Mouse (Mus musculus): Measurements from ENCODE around the gene Tpd52l2. TPM values are rescaled to one million over a fixed set of nuclear protein-coding genes. Genes with fewer than 3 reads are reported as not detected.

Gene Tpd52l2
- total and polyA plus RNA-seq, 2 experiments from 2014 or later = 58.2 to 103 TPM

DNA sequence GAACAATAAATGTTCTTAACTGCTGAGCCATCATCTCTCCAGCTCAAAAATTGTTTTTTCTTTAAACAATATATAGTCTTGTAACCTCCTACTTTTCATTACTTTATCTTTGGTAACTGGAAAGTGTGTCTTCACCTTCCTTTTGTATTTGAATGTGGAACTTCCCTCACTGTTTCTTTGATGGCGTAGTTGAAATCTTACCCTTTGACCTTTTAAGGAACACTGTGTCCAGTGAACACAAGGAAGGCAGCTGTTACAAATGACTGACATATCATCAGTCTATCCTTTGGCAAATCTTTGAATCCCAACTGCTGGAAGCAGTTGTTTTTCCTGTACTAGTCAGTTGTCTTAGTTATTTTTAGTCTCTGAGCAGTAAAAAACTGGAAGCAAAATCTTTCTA, 32.1 kb downstream of the Tpd52l2 start:
- H3K36me3 ChIP-seq (replicated peaks; ENCODE audit: control insufficient read depth, insufficient read depth, low read length) = peaks cover 4% of the 10 kb centered on the region
- DNase-seq (ENCODE audit: low spot score) (no peak), ATAC-seq (ENCODE audit: insufficient read depth, low read depth) (no peak)
- no peaks in the 10 kb centered on the region for H3K27me3 ChIP-seq (ENCODE audit: control insufficient read depth, insufficient read depth, low read length)
- no peaks in the 10 kb centered on the region; the same call in 1 of the 2 replicates for H3K4me1 ChIP-seq (ENCODE audit: control insufficient read depth, insufficient read depth)
- H3K4me2 ChIP-seq (ENCODE audit: low read depth, low read length) = no peak overlapping the region
- H3K27ac ChIP-seq (ENCODE audit: low read depth) = no peak overlapping the region
- H3K9ac ChIP-seq (replicated peaks; ENCODE audit: low read depth, low read length) = no peak overlapping the region
- 88% methylated on average over 1 of the region's 1 CpGs for WGBS
- H3K4me3 ChIP-seq (ENCODE audit: low read depth, low read length) = no peak overlapping the region
- 0 out of 2 replicates have a peak, but pooled peaks cover 5% of the 10 kb centered on the region for H3K9me3 ChIP-seq (replicated peaks; ENCODE audit: control insufficient read depth, low read length)
- TF ChIP-seq EP300 (IDR thresholded peaks at IDR 0.05; ENCODE audit: low read depth) (no peak), CTCF (IDR thresholded peaks at IDR 0.05; ENCODE audit: low read depth) (no peak)

DNA sequence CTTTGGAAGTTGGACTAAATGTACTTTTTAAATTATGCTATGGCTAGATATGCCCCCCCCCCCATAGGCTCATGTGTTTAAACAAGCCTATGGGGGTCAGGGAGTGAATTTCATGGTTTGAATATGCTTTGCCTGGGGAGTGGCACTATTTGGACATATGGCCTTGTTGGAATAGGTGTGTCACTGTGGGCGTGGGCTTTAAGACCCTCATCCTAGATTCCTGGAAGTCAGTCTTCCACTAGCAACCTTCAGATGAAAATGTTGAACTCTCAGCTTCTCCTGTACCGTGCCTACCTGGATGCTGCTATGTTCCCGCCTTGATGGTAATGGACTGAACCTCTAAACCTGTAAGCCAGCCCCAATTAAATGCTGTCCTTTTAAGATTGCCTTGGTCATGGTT, 35.6 kb downstream of the Tpd52l2 start:
- Histone ChIP-seq H3K9me3 (replicated peaks; ENCODE audit: control insufficient read depth, low read length) (0 out of 2 replicates have a peak, but pooled peaks cover 5% of the 10 kb centered on the region), H3K9ac (replicated peaks; ENCODE audit: low read depth, low read length) (no peak overlapping the region), H3K36me3 (replicated peaks; ENCODE audit: control insufficient read depth, insufficient read depth, low read length) (peaks cover 4% of the 10 kb centered on the region), H3K4me2 (ENCODE audit: low read depth, low read length) (no peak overlapping the region), H3K27ac (ENCODE audit: low read depth) (no peak overlapping the region), H3K27me3 (ENCODE audit: control insufficient read depth, insufficient read depth, low read length) (no peaks in the 10 kb centered on the region), H3K4me1 (ENCODE audit: control insufficient read depth, insufficient read depth) (peaks cover 2% of the 10 kb centered on the region; the same call in 1 of the 2 replicates), H3K4me3 (ENCODE audit: low read depth, low read length) (no peak overlapping the region)
- ATAC-seq (ENCODE audit: insufficient read depth, low read depth) (no peak), DNase-seq (ENCODE audit: low spot score) (no peak)
- TF ChIP-seq CTCF (IDR thresholded peaks at IDR 0.05; ENCODE audit: low read depth) (no peak), EP300 (IDR thresholded peaks at IDR 0.05; ENCODE audit: low read depth) (no peak)
- 94% methylated on average over 3 of the region's 3 CpGs for WGBS

GRCm38 (mm10) chr2:181536410-181536809, 39.5 kb downstream of the Tpd52l2 start:
- 76% methylated on average over 2 of the region's 2 CpGs for WGBS
- 0 out of 2 replicates have a peak overlapping the region, but pooled peaks have one; percentile 15 for H3K27ac ChIP-seq (ENCODE audit: low read depth)
- 0 out of 2 replicates have a peak, but pooled peaks cover 4% of the 10 kb centered on the region for H3K36me3 ChIP-seq (replicated peaks; ENCODE audit: control insufficient read depth, insufficient read depth, low read length)
- H3K9ac ChIP-seq (replicated peaks; ENCODE audit: low read depth, low read length) = no peak overlapping the region
- H3K4me1 ChIP-seq (ENCODE audit: control insufficient read depth, insufficient read depth) = peaks cover 8% of the 10 kb centered on the region; the same call in 1 of the 2 replicates
- no peaks in the 10 kb centered on the region for H3K9me3 ChIP-seq (replicated peaks; ENCODE audit: control insufficient read depth, low read length)
- no peak for ATAC-seq (ENCODE audit: insufficient read depth, low read depth)
- TF ChIP-seq EP300 (IDR thresholded peaks at IDR 0.05; ENCODE audit: low read depth) = no peak
- no peak for TF ChIP-seq CTCF (IDR thresholded peaks at IDR 0.05; ENCODE audit: low read depth)
- no peak overlapping the region for H3K4me3 ChIP-seq (ENCODE audit: low read depth, low read length)
- no peak overlapping the region for H3K4me2 ChIP-seq (ENCODE audit: low read depth, low read length)
- no peak for DNase-seq (ENCODE audit: low spot score)
- H3K27me3 ChIP-seq (ENCODE audit: control insufficient read depth, insufficient read depth, low read length) = no peaks in the 10 kb centered on the region

- Histone ChIP-seq H3K27me3 (ENCODE audit: control insufficient read depth, insufficient read depth, low read length) (no peaks in the 10 kb centered on the region), H3K9ac (replicated peaks; ENCODE audit: low read depth, low read length) (no peak overlapping the region), H3K27ac (ENCODE audit: low read depth) (peak overlapping the region; percentile 63), H3K4me3 (ENCODE audit: low read depth, low read length) (no peak overlapping the region), H3K36me3 (replicated peaks; ENCODE audit: control insufficient read depth, insufficient read depth, low read length) (0 out of 2 replicates have a peak, but pooled peaks cover under 1% of the 10 kb centered on the region), H3K4me1 (ENCODE audit: control insufficient read depth, insufficient read depth) (peaks cover 8% of the 10 kb centered on the region; the same call in 1 of the 2 replicates), H3K4me2 (ENCODE audit: low read depth, low read length) (peak overlapping the region; percentile 10; the same call in 1 of the 2 replicates), H3K9me3 (replicated peaks; ENCODE audit: control insufficient read depth, low read length) (no peaks in the 10 kb centered on the region)
- WGBS = 48% methylated on average over 2 of the region's 2 CpGs
- DNase-seq (ENCODE audit: low spot score) (peak; percentile 35), ATAC-seq (ENCODE audit: insufficient read depth, low read depth) (peak; percentile 83)
- TF ChIP-seq EP300 (IDR thresholded peaks at IDR 0.05; ENCODE audit: low read depth) (no peak), CTCF (IDR thresholded peaks at IDR 0.05; ENCODE audit: low read depth) (0 out of 2 replicates have a peak, but pooled peaks have one; percentile 7)
These were observed 40.6 kb downstream of the Tpd52l2 start for GRCm38 (mm10) chr2:181537444-181538047.

DNA sequence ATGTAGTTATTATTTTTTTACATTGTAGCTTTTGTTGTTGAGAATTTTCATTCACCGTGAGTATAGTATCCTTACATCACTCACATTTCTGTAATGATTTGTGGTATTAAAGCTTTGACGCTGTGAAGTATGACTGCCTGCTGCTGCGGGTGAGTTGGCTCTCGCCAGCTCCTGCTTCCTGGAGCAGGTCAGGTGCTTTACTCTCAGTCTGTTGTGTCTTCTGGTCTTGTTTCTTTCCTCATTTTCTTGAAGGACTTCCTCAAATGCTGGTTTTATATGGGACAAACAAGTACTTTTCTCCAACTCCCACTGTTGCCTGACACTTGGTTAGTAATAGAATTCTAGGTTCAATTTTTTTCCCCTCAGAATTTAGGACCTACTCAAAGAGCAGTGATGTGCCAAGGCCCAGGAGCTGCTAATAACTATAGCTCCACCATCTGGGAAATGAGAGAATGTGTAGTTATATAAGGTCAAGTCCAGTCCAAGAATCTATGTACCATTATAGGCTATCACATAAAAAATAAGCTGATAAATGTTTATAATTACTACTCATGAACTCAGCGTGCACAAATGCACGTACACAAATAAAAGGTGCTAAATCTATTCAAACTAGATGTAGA, 44.9 kb downstream of the Tpd52l2 start:
- ATAC-seq (ENCODE audit: insufficient read depth, low read depth) = no peak
- Histone ChIP-seq H3K4me3 (ENCODE audit: low read depth, low read length) (no peak overlapping the region), H3K9me3 (replicated peaks; ENCODE audit: control insufficient read depth, low read length) (no peaks in the 10 kb centered on the region), H3K27ac (ENCODE audit: low read depth) (no peak overlapping the region), H3K36me3 (replicated peaks; ENCODE audit: control insufficient read depth, insufficient read depth, low read length) (peaks cover 12% of the 10 kb centered on the region), H3K27me3 (ENCODE audit: control insufficient read depth, insufficient read depth, low read length) (no peaks in the 10 kb centered on the region), H3K4me1 (ENCODE audit: control insufficient read depth, insufficient read depth) (peaks cover 8% of the 10 kb centered on the region; the same call in 1 of the 2 replicates), H3K4me2 (ENCODE audit: low read depth, low read length) (no peak overlapping the region), H3K9ac (replicated peaks; ENCODE audit: low read depth, low read length) (no peak overlapping the region)
- no peak for DNase-seq (ENCODE audit: low spot score)
- TF ChIP-seq EP300 (IDR thresholded peaks at IDR 0.05; ENCODE audit: low read depth) (no peak), CTCF (IDR thresholded peaks at IDR 0.05; ENCODE audit: low read depth) (no peak)
- WGBS = 80% methylated on average over 6 of the region's 6 CpGs

Data from heart, postnatal 0 days (tissue).